Mouse (Mus musculus) midbrain, embryonic 16.5 days (tissue): ENCODE measurements around the gene Pdlim7. TPM values are rescaled to one million over a fixed set of nuclear protein-coding genes. Genes with fewer than 3 reads are reported as not detected.

Source experiments
- ATAC-seq: fragments of 200-750 bp; cut with Nextera tagmentation; 2 replicates; pipeline ENCODE4 v1.8.0; 2017; ENCODE audit warnings: moderate TSS enrichment
- H3K27ac ChIP-seq: fragments of 300-500 bp; sonication (generic); 2 replicates; pipeline ENCODE4 v1.5.1; 2014; ENCODE audit warnings: mild to moderate bottlenecking, low read length, mixed read lengths
- H3K27me3 ChIP-seq: fragments of 300-500 bp; sonication (generic); 2 replicates; pipeline ENCODE4 v1.6.1; 2014; ENCODE audit warnings: low read depth, low read length, mixed read lengths; ENCODE audit not compliant: control insufficient read depth, insufficient read depth
- H3K36me3 ChIP-seq: fragments of 300-500 bp; sonication (generic); 2 replicates; pipeline ENCODE4 v1.6.1; 2014; ENCODE audit warnings: mild to moderate bottlenecking, low read length, moderate library complexity, mixed read lengths; ENCODE audit not compliant: control insufficient read depth, insufficient read depth
- H3K4me1 ChIP-seq: fragments of 300-500 bp; sonication (generic); 2 replicates; pipeline ENCODE4 v1.6.1; 2014; ENCODE audit warnings: mild to moderate bottlenecking, low read length, mixed read lengths; ENCODE audit not compliant: control insufficient read depth, insufficient read depth
- H3K4me2 ChIP-seq: fragments of 300-500 bp; sonication (generic); 2 replicates; pipeline ENCODE4 v1.6.1; 2014; ENCODE audit warnings: mild to moderate bottlenecking, low read length, mixed read lengths
- H3K4me3 ChIP-seq: fragments of 300-500 bp; sonication (generic); 2 replicates; pipeline ENCODE4 v1.5.1; 2014; ENCODE audit warnings: low read depth, mild to moderate bottlenecking, low read length, moderate library complexity, mixed read lengths
- H3K9ac ChIP-seq: fragments of 300-500 bp; sonication (generic); 2 replicates; pipeline ENCODE4 v1.6.1; 2014; ENCODE audit warnings: low read depth, low read length, mixed read lengths
- H3K9me3 ChIP-seq: fragments of 300-500 bp; sonication (generic); replicated peaks from 2 replicates; pipeline ENCODE4 v1.6.1; 2014; ENCODE audit warnings: mild to moderate bottlenecking, low read length, mixed read lengths; ENCODE audit not compliant: control insufficient read depth, poor library complexity, severe bottlenecking
- WGBS: fragments of 180-500 bp; shearing (Covaris S2); extraction: QIAGEN DNeasy Blood & Tissue Kit; methylation state at CpG from one replicate; pipeline ENCODE4 v1.1.7; 2014; 5-methylcytosine and 5-hydroxymethylcytosine counted together
- polyA plus RNA-seq: library from polyadenylated mRNA; unstranded; fragments of >200 nt; fragmentation: Nextera tagmentation; extraction: Ambion mirVana; gene quantifications from 2 replicates; pipeline ENCODE4 v1.2.1, GENCODE M21; 2015

The Pdlim7 gene
- polyA plus RNA-seq, 1 experiment from 2014 or later: 158 TPM

- WGBS: 6% methylated on average over 7 of the region's 7 CpGs
- H3K36me3 ChIP-seq: peaks cover 28% of the 10 kb centered on the region
- H3K27me3 ChIP-seq: no peaks in the 10 kb centered on the region
- no peak for ATAC-seq
- H3K9ac ChIP-seq: peak overlapping the region; percentile 100
- H3K9me3 ChIP-seq: no peaks in the 10 kb centered on the region
- H3K4me3 ChIP-seq: peak overlapping the region; percentile 83
- peak overlapping the region; percentile 99 for H3K4me2 ChIP-seq
- H3K27ac ChIP-seq: peak overlapping the region; percentile 100
- H3K4me1 ChIP-seq: peaks cover 43% of the 10 kb centered on the region
These were observed 28.9 kb downstream of the Pdlim7 start for GRCm38 (mm10) chr13:55484520-55485088.

DNA sequence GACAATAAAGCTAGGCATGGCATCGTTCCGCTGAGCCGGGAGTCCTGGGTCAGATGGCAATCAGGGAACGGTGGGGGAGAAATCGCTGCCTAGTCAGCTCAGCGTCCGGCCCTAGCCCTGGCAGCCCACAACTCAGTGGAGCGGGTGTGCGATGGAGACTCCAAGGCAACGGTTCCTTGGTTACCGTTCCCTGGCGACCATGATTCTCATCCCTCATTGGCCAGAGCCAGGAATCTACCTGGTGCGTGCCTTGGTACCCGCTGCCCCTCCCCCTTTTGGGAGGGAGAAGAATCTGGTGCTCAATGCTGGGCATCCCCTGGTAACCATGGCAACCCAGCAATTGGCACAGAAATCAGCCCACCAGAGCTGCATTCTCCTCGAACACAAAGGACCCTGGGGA lies 29.9 kb downstream of the Pdlim7 start:
- peak; percentile 87 for ATAC-seq
- Histone ChIP-seq H3K27me3 (no peaks in the 10 kb centered on the region), H3K36me3 (peaks cover 30% of the 10 kb centered on the region)

GRCm38 (mm10) chr13:55483071-55483470 lies 30.4 kb downstream of the Pdlim7 start:
- H3K9me3 ChIP-seq: no peaks in the 10 kb centered on the region
- no peak; the same call in 1 of the 2 replicates for ATAC-seq
- no peaks in the 10 kb centered on the region for H3K27me3 ChIP-seq
- peaks cover 35% of the 10 kb centered on the region for H3K4me1 ChIP-seq
- H3K27ac ChIP-seq: peak overlapping the region; percentile 100
- H3K4me3 ChIP-seq: peak overlapping the region; percentile 83
- H3K9ac ChIP-seq: peak overlapping the region; percentile 47
- peak overlapping the region; percentile 99 for H3K4me2 ChIP-seq
- peaks cover 30% of the 10 kb centered on the region for H3K36me3 ChIP-seq
- WGBS: 34% methylated on average over 9 of the region's 9 CpGs

More for the DNA sequence above, 29.9 kb downstream of the Pdlim7 start:
- Histone ChIP-seq H3K9me3 (no peaks in the 10 kb centered on the region), H3K4me1 (peaks cover 40% of the 10 kb centered on the region), H3K4me2 (peak overlapping the region; percentile 99), H3K9ac (peak overlapping the region; percentile 100), H3K4me3 (peak overlapping the region; percentile 83), H3K27ac (peak overlapping the region; percentile 100)
- WGBS: under 1% methylated on average over 15 of the region's 15 CpGs

- H3K9ac ChIP-seq: 0 out of 2 replicates have a peak overlapping the region, but pooled peaks have one; percentile 18
These were observed 30.9 kb downstream of the Pdlim7 start for GRCm38 (mm10) chr13:55482542-55482941.

DNA sequence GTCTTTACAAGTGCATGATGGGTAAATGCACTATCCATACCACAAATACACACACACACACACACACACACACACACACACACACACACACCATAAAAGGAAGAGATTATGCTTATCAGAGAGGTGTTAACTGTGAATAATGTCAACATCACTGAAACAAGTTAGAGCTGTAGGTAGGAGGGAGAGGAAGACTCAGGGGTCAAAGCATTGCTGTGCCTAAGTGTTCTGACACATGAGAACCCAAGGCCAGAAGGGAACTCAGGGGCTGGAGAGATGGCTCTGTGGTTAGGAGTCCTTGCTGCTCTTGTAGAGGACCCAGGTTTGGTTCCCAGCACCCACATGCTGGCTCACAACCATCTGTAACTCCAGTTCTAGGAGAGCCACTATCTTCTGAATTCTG lies 33.5 kb downstream of the Pdlim7 start:
- Histone ChIP-seq H3K4me1 (peaks cover 29% of the 10 kb centered on the region), H3K9ac (no peak overlapping the region), H3K27me3 (no peaks in the 10 kb centered on the region), H3K4me3 (no peak overlapping the region), H3K36me3 (peaks cover 57% of the 10 kb centered on the region), H3K9me3 (no peaks in the 10 kb centered on the region), H3K4me2 (no peak overlapping the region), H3K27ac (no peak overlapping the region)
- ATAC-seq: no peak

More at GRCm38 (mm10) chr13:55482542-55482941, 30.9 kb downstream of the Pdlim7 start:
- no peak for ATAC-seq
- WGBS: 75% methylated on average over 7 of the region's 7 CpGs
- Histone ChIP-seq H3K9me3 (no peaks in the 10 kb centered on the region), H3K4me3 (peak overlapping the region; percentile 83; the same call in 1 of the 2 replicates), H3K27ac (peak overlapping the region; percentile 100), H3K27me3 (no peaks in the 10 kb centered on the region), H3K36me3 (peaks cover 33% of the 10 kb centered on the region), H3K4me2 (peak overlapping the region; percentile 99), H3K4me1 (peaks cover 34% of the 10 kb centered on the region)

- no peaks in the 10 kb centered on the region for H3K9me3 ChIP-seq
- no peak overlapping the region for H3K27ac ChIP-seq
- no peaks in the 10 kb centered on the region for H3K27me3 ChIP-seq
- ATAC-seq: no peak
- H3K4me1 ChIP-seq: peaks cover 29% of the 10 kb centered on the region
- 88% methylated on average over 7 of the region's 7 CpGs for WGBS
- no peak overlapping the region for H3K4me3 ChIP-seq
- H3K9ac ChIP-seq: no peak overlapping the region
- no peak overlapping the region for H3K4me2 ChIP-seq
- H3K36me3 ChIP-seq: peaks cover 59% of the 10 kb centered on the region
These were observed 34.5 kb downstream of the Pdlim7 start for GRCm38 (mm10) chr13:55479008-55479407.

DNA sequence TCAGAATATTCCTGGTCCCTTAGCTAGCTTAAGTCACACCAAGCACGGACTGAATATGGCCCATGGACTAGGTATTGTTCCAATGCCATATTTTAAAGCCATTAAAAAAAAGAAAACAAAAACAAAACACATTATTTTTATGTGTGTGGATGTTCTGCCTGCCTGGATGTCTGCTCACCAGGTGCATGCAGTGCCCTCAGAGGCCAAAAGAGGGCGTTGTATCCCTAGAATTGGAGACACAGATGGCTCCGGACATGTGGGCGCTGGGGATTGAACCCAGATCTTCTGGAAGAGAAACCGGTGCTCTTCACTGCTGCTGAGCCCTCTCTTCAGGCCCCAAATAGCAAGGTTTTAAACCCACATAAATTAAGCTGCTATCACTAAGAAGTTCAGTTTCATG lies 35.4 kb downstream of the Pdlim7 start:
- no peak overlapping the region for H3K4me3 ChIP-seq
- H3K36me3 ChIP-seq: peaks cover 59% of the 10 kb centered on the region
- H3K9ac ChIP-seq: no peak overlapping the region
- peaks cover 32% of the 10 kb centered on the region for H3K4me1 ChIP-seq
- ATAC-seq: no peak
- WGBS: 46% methylated on average over 5 of the region's 5 CpGs
- no peak overlapping the region for H3K4me2 ChIP-seq
- H3K27me3 ChIP-seq: no peaks in the 10 kb centered on the region
- H3K27ac ChIP-seq: no peak overlapping the region
- H3K9me3 ChIP-seq: no peaks in the 10 kb centered on the region

GRCm38 (mm10) chr13:55477492-55477891 lies 36.0 kb downstream of the Pdlim7 start:
- ATAC-seq: no peak
- Histone ChIP-seq H3K9me3 (no peaks in the 10 kb centered on the region), H3K9ac (no peak overlapping the region), H3K36me3 (peaks cover 58% of the 10 kb centered on the region), H3K4me3 (no peak overlapping the region), H3K4me2 (no peak overlapping the region), H3K27me3 (no peaks in the 10 kb centered on the region), H3K4me1 (peaks cover 32% of the 10 kb centered on the region), H3K27ac (peak overlapping the region; percentile 19; the same call in 1 of the 2 replicates)
- WGBS: 72% methylated on average over 16 of the region's 16 CpGs

DNA sequence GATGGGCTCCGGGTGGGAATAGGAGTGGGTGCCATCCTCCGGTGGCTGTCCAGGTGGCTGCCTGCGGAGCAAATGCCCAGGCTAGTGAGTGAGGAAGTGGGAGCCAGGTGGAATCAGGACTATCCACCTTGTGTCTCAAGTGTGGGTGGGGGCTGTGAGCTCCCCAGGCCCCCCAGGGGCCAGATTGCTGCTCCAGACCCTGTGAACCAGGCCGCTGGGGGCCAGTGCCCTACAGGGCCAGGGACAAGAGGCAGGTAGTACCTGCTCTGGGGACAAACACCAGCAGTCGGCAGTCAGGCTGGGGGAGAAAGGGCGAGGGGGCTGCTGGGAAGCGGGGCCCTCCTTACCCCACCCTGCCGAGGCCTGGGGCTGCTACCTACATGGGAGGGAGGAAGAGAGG lies 37.2 kb downstream of the Pdlim7 start:
- Histone ChIP-seq H3K4me1 (peaks cover 38% of the 10 kb centered on the region), H3K27me3 (no peaks in the 10 kb centered on the region), H3K36me3 (peaks cover 46% of the 10 kb centered on the region), H3K4me2 (no peak overlapping the region), H3K9ac (no peak overlapping the region), H3K9me3 (no peaks in the 10 kb centered on the region), H3K27ac (no peak overlapping the region), H3K4me3 (no peak overlapping the region)
- 99% methylated on average over 7 of the region's 8 CpGs for WGBS
- no peak for ATAC-seq
